Mouse (Mus musculus) erythroblast, embryonic 14.5 days (primary cell): ENCODE results near the gene Alkbh3.

ENCODE experiments used
- GATA1 ChIP-seq: IDR thresholded peaks from 2 replicates; pipeline ENCODE4 v1.6.1; 2012; ENCODE audit warnings: low read length, inconsistent platforms, mixed read lengths
- TAL1 ChIP-seq: IDR thresholded peaks from 3 replicates; pipeline ENCODE4 v1.6.1; 2012; ENCODE audit warnings: low read length, inconsistent platforms, mixed read lengths

GRCm38 (mm10) chr2:94044174-94044573, 33.6 kb upstream of the Alkbh3 start:
- TF ChIP-seq GATA1 (no peak), TAL1 (no peak)
